Mouse (Mus musculus): ENCODE measurements around the gene Olfr624.
"Not testable (repeated sequence)": the region's sequence is repeated elsewhere in the genome, so short reads cannot be mapped to it uniquely, and the experiment has no call there.

The Olfr624 gene

DNA sequence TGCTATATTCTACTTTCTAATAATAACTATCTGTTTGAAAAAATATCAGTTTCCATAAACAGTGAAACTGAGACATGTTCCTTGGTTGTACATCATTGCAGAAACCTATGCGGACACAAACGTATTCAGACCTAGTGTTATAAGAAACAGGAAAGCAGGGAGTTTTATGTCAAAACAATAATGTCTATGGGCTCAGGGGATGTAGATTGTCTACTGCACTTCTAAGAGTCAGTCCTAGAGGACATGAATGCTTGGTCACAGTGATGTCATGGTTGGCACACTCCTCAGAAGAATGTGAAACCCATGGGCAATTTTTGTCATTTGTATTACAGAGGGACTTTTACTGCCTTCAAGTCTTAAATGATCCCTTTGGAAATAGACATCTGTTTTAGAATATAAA is at the start of gene Olfr624:
Gene Olfr624 (minus strand): TSS at position 101 of the 400 bp plus-strand sequence.
- DNase-seq = no peak

DNA sequence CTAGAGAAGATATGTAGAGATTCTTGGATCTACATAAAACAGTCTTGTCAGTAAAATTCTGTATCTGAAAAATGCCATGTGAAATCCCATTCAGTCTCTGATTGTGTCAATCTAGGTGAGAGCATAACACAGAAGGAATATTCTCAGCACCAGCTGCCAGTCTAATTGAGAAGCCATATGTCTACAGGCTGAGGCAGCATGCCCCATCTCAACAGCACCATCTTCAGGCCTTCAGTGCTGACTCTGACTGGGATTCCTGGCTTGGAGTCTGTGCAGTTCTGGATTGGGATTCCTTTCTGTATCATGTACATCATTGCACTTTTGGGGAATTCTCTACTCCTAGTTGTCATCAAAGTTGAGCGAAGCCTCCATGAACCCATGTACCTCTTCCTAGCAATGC is 45.4 kb upstream of the Olfr624 start:
- DNase-seq = not testable (repeated sequence)

DNA sequence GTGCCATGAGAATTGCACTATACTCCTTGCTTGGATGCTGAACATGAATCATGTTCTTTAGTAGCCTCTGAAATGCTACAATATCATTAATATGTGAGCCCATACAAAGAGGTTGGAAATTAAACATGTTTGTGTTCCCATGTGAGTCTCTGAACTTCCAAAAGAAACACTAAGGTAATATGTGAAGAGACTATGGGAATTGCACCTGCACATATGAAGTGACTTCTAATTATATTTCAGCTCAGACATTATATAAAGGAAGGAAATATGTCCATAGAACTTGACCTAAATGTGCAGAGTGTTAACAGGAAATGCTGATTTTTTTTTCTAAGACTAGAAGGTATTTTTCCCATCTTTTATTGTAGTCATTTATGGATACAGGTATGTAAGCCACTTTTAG is 43.4 kb upstream of the Olfr624 start, which contains the start of gene Olfr243:
Gene Olfr243 (plus strand): TSS at position 301 of the 400 bp plus-strand sequence.
- no peak for DNase-seq

DNA sequence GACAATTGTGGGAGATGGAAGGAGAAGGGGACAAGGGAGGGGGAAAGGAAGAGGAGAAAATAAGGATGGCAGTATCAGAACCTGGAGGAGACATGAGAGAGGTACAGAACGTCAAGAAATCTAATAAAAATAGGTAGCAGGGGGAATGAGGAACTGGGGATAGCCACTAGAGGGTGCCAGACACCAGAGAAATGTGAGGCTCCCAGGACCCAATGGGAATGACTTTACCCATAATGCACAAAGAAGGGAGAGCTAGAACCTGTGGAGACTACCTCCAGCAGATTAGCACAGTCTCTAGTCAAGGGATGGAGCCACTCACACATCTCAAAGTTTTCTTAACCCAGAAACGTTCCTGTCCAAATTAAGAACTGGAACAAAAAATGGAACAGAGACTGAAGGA is 41.0 kb upstream of the Olfr624 start:
- DNase-seq = no peak

DNA sequence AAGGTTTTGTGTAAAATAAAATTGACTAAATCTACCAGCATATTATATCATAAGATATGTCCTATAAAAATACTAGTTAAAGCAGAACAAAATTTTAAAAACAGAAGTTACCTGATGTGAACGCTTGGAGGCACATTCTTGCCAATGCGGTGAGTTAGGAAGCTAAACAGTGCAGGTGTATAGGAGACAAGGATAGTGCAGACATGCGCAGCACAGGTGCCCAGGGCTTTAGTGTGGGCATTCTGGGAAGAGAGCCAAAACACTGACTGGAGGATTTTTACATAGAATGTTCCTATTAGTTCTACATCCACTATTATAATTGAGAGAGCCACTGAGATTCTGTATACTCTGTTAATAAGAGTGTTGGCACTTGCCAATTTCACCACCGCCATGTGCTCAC is 28.5 kb upstream of the Olfr624 start:
- DNase-seq = no peak

DNA sequence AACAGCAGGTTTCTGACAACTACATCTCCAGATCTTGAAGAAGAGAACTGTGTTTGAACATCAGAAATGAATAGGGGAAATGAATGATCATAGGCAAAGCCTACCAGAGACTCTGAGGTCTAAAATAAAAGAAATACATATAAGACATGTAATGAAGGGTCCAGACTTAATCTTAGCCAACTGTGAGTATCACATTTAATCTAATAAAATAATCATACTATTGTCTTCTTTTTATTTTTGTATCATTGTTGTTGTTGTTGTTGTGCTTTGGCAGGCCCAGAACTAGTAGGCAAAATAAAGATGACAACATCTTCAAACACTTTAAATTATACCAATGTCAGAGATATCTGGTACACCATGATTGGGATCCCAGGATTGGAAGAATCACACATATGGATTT is 11.4 kb upstream of the Olfr624 start, which contains the start of gene Olfr625-ps1:
Gene Olfr625-ps1 (plus strand): TSS at position 301 of the 400 bp plus-strand sequence.
- no peak for DNase-seq

DNA sequence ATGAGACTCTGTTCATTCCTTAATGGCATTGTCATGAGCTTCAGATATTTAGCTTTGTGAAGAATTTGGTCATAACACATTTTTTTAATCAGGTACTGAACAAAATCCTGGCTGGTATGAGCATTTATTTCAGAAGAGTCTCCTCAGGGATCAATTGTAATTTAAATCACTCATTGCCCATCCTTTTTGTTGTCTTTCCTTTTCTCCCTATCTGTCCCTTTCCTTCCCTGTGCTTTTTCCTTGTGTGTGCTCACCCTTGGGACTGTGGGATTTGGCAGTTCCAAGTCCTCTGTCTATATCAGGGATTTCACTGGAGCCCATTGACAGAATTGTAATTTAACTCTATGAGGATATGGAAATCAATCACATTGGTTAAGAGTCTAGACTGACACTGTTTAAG is 7.4 kb downstream of the Olfr624 start, which contains the start of gene Olfr623:
Gene Olfr623 (minus strand): TSS at position 101 of the 400 bp plus-strand sequence.
- no peak for DNase-seq

DNA sequence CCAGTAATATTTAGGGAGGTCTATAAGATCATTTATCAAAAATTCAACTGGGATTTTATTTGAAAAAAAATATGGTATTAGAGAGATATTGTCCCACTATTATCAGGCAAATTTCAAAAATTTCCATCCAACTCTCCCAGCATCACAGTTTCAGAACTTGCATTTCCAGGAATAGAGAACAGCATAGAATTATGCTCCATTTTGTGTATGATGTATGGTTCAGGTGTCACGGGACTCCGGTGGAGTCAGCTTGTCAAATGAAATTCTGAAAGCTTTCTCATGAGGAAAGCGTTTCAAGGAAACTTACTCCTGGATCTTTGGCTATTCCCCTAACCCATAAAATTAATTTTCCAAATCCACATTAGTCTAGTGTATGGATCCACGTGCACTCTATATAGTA is 26.9 kb downstream of the Olfr624 start:
- no peak for DNase-seq

DNA sequence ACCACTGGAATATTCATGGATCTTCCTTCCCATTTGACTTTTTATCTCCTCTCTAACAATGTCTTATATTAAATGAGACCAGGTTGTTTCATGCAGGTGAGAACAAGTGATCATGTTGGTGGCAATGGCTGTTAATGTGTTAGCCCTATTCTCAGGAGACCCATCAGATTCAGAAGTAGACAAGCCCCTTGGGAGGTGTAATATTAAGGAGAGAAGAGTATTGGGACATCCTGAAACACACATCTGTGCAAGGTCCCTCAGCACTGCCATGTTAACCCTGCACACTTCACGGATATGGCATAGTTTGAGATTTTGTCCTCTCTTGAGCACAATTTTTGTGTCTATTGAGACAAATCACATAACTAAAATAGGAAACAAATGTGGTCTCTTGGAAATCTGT is 28.4 kb downstream of the Olfr624 start, which contains the start of gene Olfr622:
Gene Olfr622 (minus strand): TSS at position 101 of the 400 bp plus-strand sequence.
- DNase-seq = no peak

DNA sequence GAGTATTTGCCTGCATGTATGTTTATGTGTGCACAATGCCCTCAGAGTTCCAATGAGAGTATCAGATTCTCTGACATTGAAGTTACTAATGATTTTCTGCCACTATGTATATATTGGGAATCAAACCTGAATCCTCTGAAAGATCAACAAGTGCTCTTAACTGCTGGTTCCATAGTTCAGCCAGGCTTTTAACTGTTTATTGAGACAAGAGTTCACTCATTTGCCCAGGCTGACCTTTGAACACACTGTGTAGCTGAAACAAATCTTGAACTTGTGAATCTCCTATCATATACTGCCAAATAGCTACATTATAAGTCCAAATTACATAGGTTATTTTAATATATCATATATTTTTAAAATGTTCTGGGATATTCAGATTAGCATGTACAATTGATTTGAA is 34.2 kb downstream of the Olfr624 start:
- DNase-seq = no peak

Measured in lung, postnatal 14 days (tissue).